Mouse (Mus musculus): ENCODE data around the gene Ptpn5.

DNA sequence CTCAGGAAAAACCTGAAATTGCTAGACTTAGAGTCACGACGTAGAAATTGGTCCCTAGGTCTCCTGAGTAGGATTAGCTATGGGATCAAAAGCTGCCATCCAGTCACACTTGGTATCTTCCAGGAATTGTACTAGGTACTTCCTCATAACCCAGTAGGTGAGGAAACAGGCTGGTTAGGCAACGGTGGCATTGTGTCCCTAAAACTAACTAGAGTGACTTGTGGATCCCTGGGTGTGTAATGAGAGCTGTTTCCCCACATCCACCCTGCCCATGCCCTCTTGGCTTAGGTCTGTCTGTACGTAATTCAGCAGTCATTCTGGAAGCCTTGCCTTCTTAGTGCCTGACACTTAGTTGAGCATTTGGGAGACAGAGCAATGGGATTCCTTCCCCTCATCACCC is 77.2 kb downstream of the Ptpn5 start:
- no peak for TF ChIP-seq POLR2AphosphoS5 (IDR thresholded peaks at IDR 0.05; ENCODE audit: insufficient replicate concordance, low read depth, low read length)
- no peak for TF ChIP-seq GATA2 (IDR thresholded peaks at IDR 0.05; ENCODE audit: borderline replicate concordance, low read depth, low read length)
